Mouse (Mus musculus) kidney, adult 18-20 months (tissue): ENCODE measurements around the gene Ifrd1.
"Not testable (repeated sequence)": the region's sequence is repeated elsewhere in the genome, so short reads cannot be mapped to it uniquely, and the experiment has no call there.

Experiments
- DNase-seq: peaks from one replicate; pipeline ENCODE4 v3.0.0; 2021

Ifrd1 gene

GRCm38 (mm10) chr12:40248454-40249180, at the start of gene Ifrd1:
Gene Ifrd1 (minus strand): TSS chr12:40248504.
- DNase-seq, result no peak

DNA sequence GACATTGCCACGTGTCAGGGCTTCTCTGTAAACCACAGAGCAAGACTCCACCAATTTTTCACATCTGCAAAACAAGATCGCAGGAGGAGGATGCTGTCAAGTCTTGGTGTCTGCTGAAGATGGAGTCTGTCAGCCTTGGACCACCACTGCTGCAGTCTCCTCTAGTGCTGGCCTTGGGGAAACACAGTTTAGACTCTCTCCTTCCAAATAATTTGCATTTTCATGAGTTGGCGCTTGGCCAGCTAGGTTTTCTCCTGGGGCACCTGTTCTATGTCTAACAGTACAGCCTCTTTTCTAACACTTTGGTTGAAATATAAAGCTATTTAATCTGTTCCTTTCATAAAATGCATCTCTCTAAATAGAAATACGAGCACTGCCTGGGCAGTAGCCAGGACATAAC, 38.2 kb upstream of the Ifrd1 start:
- DNase-seq, result peak; percentile 24

DNA sequence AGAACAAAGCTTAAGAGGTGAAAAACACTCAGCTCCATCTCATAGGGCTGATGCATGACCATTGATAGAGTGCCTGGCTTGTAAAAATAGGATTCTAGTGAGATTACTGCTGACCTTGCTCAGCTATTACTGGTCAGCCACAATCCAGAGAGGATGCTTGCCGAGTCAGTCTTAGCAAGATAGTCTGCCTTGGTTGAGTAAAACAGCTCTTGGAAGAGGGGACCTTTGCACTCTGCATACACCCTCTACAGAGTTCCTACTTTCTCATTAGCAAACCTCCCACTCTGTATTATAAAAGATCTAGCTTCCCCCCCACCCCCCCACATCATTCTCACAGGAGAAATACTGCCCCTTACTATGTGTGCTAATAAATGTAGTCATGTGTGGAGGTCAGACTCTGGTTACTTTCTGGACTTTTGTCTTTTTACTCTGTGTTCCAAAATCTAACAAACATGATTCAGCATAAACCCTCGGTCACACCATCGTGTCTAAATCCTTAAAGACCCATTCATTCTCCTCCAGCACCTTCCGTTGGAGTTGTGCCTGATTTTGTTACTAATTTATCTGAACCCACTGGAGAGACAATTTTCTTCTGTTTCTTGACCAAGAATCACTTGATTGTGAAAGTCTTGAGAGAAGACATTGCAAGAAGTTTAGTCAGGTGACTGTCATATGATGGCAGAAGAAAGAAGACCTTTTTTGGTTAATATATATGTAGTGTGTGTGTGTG, 32.5 kb upstream of the Ifrd1 start:
- DNase-seq, result peak; percentile 11

DNA sequence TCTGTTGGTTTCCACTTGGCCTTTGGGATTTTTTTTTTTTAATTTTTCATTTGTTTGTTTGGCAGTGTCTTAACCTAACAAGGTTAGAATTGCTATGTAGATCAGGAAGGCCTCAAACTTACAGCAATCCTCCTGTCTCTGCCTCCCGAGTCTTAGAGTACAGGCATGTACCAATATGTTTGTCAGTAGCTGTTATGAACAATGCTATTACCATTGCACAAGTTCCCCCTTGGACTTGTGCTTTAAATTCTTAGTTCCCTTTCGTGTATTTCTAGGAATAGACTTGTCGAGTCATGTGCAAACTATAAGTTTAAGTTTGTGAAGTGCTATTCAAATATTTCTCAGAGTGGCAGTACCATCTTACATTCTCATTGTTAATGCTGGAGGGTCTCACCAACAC, 29.3 kb upstream of the Ifrd1 start:
- DNase-seq, result no peak

DNA sequence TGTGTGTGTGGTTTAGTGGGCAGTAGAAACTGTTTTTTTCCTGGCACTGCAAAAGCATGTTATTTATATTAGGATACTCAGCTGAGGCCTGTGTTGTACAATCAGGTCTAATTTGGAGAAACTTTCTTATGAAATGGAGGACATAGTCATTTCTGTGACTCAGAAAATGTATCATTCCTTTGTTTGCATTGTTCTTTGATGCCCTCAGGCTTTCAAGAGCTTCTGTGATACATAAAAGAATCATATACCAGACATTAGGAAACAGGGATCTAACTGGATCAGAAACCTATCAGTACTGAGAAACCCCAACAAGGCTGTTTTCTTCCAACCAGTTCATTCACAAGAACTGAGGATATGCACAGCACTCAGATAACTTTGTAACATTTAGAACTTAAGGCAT, 26.6 kb upstream of the Ifrd1 start:
- no peak for DNase-seq

GRCm38 (mm10) chr12:40273339-40273738, 25.0 kb upstream of the Ifrd1 start:
- no peak for DNase-seq

GRCm38 (mm10) chr12:40272710-40273109, 24.4 kb upstream of the Ifrd1 start:
- no peak for DNase-seq

- no peak for DNase-seq
These were observed 20.0 kb upstream of the Ifrd1 start for GRCm38 (mm10) chr12:40268313-40268712.

DNA sequence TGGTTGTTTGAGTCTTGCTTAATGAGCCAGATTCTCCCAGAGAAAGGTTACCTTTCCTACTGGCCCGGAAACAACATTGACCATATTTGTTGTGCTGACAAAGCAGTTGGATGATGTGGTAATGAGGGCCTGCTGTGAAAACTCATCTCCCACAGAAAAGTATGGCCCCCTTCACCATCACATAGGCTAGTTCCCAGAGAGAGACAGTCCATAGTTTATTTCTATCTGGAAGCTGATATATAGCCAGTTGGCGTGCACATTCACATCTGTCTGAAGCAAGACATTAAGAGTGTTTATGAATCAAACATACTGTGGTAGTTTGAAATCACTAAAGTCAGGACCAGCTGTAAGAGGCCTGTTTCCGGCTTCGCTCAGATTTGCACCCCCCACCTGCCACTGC, 15.4 kb upstream of the Ifrd1 start:
- DNase-seq, result no peak

DNA sequence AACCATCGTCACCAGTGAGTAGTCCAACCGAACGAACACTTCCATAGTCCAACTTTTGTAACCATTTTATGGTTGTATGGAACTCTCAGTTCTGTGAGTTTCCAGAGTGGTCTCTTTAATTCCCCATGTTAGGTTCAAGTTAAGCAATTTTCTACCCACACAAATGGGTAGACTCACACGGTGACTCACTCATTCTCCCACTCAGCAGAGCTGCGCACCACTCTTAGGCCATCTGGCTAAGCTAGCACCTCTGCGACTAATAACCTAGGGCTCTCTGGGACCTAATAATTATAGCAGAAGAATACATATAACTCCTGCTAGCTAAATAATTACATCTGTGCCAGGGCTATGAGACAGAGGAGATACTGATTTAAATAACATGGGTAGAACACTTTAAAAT, 14.7 kb upstream of the Ifrd1 start:
- DNase-seq, result no peak

GRCm38 (mm10) chr12:40258462-40259000, 10.2 kb upstream of the Ifrd1 start:
- DNase-seq, result no peak

GRCm38 (mm10) chr12:40257226-40257625, 8.9 kb upstream of the Ifrd1 start:
- DNase-seq, result peak; percentile 85

- no peak for DNase-seq
These were observed 8.2 kb upstream of the Ifrd1 start for GRCm38 (mm10) chr12:40256543-40256942.

GRCm38 (mm10) chr12:40256033-40256432, 7.7 kb upstream of the Ifrd1 start:
- no peak for DNase-seq

DNA sequence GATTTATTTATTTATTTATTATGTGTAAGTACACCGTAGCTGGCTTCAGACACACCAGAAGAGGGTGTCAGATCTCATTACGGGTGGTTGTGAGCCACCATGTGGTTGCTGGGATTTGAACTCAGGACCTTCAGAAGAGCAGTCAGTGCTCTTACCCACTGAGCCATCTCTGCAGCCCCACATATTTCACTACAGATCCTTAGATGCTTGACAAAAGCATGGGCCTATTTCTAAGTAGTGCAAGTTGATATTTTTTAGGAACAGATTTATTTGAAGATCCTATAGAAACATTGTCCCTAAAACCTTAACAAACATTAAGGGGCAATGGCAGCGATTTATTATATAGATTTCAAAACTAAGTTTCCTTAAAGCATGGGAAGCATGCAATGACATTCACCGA, 7.0 kb upstream of the Ifrd1 start:
- not testable (repeated sequence) for DNase-seq

DNA sequence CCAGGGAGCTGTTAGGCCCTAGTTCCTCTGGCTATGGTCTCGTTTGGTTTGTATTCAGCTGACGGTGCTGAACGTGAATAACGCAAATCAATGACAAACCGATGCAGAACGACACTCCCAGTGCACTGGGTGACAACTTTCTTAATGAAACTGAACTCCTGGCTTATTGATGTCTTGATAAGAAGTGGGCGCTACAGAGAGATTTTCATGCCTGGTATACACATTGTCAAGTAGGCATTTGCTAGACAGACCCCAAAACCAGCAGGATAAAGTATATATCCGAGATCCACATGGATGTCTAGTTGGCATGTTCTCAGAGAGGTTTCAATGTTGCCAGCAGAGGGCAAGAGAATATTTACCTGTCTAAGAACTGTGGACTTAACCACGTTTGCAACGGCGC, 6.4 kb upstream of the Ifrd1 start:
- no peak for DNase-seq

- no peak for DNase-seq
These were observed 4.9 kb upstream of the Ifrd1 start for GRCm38 (mm10) chr12:40253241-40253640.

GRCm38 (mm10) chr12:40250256-40250655, 2.0 kb upstream of the Ifrd1 start:
- no peak for DNase-seq

- peak; percentile 14 for DNase-seq
These were observed 328 bp downstream of the Ifrd1 start for GRCm38 (mm10) chr12:40247976-40248375.

GRCm38 (mm10) chr12:40247384-40247783, 920 bp downstream of the Ifrd1 start:
- DNase-seq, result no peak

DNA sequence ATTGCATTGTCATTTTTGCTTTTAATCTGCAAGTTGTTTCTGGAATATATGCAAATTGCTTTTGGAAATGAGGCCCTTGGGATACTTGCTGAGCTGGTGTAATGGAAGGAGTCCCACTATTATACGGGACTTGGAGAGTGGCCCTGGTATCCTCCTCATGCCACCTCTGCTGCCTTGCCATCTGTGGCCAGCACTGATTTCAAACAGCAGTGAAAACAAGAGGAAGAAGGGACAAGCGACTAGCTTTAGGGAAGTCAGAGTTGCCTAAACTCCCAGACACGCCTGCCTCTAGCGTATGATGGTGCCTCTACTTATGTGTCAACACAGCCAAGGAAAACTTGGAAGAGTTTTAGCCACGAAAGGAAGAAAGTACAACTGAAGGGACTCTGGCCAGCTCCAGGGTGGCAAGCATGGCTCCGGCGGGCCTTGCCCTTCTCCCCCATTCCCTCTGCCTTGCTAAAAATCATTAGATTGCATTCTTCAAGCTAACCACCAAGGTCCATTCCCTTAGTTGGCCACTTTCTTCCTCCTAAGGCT, 2.8 kb downstream of the Ifrd1 start:
- DNase-seq, result no peak

DNA sequence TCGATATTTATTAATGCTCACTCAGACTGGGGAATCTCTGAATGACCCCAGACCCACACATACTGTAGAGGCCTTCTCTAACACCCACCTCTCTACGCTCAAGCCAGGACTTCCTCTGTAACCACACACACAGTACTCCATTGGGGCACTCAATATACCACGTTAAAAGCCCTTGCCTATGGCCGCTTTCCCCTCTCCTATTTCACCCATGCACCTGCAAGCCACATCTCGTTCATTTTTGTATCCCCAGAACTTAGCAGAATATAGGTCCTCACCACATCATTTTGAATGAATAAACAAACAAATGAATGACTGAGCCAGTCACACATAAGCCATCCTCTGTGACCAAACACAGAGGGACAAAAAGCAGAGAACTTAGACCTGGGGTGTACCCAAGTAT, 3.4 kb downstream of the Ifrd1 start:
- no peak for DNase-seq

DNA sequence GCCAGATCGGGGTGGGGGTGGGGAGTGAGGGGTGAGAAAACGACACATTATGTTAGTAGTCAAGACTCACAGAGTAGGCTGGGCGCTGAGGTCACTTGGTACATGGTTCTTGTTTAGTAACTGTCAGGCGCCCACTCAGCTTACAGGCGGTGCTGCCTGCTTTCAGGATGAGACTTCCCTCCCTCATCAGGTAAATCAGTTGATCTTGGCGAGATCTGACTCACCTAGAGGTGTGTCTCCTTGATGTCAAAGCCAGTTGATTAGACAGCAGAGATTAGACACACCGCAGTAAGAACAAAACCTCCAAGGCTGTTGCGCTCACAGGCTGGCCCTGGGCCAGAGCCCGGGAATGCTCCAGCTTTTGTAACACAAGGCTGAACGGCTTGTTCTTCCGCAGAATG, 4.5 kb downstream of the Ifrd1 start:
- DNase-seq, result peak; percentile 33

- DNase-seq, result no peak
These were observed 5.1 kb downstream of the Ifrd1 start for GRCm38 (mm10) chr12:40243241-40243640.
